Mouse (Mus musculus): ENCODE data around the gene Il9.

The Il9 gene

DNA sequence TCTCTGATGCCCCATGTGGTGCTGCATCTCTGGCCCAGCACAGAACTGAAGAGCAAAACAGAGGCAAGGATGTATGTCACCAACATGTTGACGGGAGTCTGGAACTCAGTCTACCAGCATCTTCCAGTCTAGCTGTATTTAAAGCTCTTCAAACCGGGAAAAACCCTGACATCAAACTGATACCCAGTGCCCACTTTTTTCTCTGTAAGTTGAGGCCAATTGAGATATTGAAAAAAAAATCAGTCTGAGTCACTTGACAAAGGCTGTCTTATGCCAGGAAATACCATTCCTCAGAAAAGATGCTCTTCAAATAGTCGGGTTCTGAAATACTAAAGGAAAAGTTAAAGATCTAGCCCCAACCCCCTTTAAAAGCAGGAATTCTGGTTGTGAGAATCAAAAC is at the start of gene Il9:
TSS of gene Il9 (minus strand) at position 101 of the 400 bp plus-strand sequence.
- DNase-seq, result no peak

DNA sequence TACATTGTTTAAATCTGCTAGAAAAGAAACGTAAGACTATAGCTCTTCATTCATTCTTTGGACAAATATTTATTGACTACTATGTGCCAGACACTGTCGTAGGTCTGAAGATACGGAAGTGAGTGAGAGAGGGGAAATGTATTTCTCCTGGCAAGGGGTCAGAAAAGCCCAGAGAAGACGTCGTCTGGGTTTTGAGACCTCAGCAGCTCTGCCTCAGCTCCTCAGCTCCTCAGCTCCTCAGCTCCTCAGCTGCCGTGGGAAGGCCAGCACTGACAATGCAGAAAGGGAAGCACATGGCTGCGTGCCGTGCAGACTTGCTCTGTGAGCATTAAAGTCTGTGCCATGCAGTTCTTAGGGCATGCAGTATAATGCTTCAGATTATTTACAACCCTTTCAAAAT is 47.6 kb upstream of the Il9 start:
- no peak for DNase-seq

DNA sequence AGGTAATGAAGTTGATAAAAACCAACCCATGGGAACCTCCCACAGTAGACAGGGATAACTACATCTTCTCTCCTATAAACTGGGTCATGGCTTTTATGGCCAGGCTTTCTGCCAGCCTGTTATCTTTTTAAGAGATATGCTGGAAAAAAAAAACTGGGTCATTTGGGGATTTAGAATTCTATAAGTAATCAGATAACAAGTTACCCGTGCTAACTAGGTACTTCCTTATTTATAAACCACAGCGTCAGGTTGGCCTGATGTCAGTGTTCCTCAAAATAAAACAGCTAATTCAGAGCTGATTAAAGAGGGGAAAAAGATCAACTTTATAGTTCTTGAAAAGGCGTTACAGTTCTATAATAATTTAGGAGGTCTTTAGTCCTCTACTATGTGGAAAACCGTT is 47.0 kb upstream of the Il9 start:
- no peak for DNase-seq

DNA sequence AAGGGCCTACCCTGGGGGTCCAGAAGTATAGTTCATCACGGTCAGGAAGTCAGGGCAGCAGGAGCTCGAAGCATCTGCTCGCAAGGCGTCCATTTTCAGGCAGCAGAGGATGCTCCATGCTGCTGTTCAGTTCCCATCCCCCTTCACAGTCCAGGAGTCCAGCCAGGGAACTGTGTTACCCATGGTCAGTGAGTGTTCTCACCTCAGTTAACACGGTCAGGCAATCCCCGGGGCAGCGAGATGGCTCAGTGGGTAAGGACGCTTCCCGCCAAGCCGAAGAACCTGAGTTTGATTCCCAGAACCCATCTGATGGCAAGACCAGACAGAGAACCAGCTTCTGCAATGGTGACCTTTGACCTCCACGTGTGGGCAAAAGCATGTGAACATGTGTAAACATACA is 46.2 kb upstream of the Il9 start:
- DNase-seq, result no peak

DNA sequence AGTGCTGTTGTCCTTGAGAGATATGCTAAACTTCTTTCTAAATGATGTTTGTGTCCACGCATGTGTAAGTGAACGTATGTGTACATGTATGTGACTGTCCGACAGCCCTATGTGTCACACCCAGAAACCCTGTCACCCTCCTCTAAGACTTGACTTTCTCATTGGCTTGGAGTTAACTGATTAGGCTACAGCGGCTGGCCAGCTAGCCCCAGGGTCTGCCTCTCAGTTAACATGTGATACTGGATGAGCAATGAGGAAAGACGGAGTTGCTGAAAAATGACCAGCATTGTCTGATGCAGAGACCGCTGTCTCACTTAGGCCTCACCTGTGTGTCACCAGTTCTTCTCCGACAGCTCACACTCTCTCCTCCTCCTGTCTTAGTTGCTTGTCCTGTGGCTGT is 45.8 kb upstream of the Il9 start:
- no peak for DNase-seq

DNA sequence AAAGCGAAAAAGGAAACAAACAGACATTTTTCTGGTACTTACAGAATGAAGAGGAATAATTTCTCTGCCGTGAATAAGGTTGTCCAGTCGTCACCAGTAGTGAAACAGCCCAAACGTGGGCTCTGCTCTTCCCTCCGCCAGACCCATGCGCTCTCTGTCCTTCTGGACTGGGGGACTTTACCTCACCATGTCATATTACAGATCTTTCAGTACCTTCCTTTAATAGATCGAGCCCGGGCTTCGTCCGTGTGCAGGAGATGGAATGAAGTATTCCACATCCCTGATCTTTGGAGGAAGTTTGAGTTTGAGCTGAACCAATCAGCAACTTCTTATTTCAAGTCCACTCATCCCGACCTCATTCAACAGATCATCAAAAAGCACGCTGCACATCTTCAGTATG is 44.8 kb upstream of the Il9 start:
- no peak for DNase-seq

DNA sequence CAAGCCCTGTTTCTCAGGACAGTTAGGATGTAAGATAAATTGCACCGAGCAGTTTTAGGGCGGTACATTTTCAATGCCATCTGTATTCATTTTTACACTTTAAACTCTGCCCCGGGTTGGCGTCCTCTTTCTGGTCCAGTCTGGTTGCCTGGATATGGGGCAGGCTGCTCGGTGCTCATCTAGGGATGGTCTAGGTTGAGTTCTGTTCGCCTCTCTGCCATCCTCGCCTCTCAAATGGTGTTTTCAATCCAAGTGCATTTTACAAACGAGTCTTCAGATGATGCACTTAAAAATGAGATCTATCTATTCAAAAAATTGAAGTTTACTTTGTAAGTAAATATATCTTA is 40.7 kb upstream of the Il9 start:
- DNase-seq, result no peak

DNA sequence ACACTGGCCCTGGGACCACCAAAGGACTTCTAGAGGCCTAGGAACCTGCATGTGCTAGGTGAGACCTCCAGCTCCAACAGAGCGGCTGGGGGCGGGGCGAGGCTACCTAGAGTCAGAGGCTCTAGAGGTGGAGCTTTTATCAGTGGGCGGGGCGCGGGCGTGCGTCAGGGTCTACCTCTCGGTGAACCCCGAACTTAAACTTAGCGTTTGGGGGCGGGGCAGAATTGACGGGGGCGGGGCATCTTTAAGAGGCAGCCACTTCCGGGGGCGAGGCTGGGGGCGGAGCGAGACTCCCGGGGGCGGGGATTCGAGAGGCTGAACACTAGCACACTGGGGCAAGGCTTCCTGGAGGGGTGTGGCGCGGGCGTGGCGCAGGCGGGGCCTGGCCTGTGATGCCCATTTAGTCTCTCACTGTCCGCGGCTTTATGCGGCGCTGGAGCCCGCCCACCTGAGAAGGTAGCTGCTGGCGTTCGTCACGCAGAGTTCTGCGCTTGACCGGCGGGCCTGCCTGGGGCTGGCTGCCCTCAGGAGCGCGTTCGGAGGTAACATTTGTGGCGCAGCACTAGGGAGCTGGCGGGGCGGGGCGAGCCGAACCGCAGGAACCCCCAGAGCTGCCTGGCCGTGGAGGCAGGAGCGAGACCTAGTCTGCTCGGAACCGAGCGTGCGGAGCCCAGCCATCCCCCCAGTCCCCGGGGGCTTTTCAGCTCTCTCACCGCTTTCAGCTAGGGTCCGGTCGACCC is 40.2 kb upstream of the Il9 start, which contains the start of gene Fbxl21:
TSS of gene Fbxl21 (plus strand) at position 392 of the 740 bp plus-strand sequence.
- peak; percentile 97 for DNase-seq

DNA sequence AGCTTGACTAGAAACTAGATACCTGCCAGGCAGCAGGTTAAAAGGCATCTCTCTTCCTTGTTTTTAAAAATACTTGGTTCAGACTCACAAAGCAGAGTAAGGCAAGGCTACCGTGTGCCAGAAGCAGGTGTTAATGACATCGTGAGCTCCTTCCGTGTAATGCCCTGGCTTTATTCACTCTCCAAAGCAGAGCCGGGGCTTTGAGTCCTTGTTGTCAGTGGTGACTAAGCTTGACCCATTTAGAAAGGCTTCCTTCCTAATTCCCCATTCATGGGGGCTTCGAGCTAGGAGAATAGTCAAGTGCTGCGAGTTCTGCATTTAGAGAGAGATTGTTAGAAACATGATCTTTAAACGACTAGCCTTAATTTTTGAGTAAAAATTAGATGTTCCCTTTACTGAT is 34.8 kb upstream of the Il9 start:
- DNase-seq, result no peak

DNA sequence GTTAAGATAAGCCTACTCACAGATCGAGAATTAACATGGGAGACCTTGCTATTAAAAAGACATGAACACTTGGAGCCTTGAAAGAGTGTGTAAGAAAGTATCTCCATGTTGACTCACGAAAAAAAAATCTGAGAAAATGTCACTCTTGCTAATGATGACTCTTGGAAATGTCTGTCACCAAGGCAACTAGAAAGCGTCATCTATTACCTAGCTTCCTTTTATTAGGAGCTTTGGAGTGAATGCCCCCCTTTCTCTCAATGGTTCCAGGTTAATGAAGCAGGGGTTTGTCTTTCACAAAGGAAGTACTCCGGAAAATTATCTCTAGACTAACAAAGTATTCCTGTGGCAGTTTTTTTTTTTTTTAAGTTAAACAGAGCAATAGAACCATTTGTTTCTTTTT is 34.3 kb upstream of the Il9 start:
- no peak for DNase-seq

DNA sequence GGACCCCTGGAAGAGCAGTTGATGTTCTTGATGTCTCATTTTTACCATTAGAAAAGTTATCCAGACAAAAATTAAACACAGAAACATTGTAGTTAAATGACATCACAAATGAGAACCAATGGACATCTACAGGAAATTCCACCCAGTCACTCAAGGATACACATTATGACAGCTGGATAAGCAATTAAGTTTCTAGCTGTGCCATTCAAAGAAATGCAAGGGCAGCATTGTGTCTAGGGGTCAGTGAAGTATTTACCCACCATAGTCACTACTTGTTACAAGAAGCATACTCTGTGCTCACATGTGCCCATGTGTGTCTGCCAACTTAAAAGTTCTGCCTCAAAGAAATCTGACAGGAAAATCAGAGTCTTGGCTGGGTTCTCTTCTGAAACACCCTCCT is 31.5 kb upstream of the Il9 start:
- DNase-seq, result no peak

DNA sequence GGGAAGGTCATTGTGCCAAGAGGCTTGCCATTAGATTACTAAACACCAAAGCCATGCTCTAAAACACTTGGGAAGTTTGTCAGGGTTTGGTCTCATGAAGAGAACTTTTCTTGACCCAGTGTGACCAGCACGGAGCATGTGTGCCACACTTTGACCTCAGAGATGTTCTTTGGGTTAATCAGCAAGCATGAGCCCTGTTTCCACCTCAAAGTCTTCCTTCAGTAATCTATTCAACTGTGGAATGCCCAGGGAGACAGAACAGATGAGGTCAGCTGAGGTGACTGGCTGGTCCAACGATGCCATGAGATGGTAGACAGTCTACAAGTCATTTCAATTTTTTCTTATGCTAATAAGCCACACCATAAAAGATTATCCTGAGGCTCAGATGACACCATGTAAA is 27.8 kb upstream of the Il9 start:
- no peak for DNase-seq

DNA sequence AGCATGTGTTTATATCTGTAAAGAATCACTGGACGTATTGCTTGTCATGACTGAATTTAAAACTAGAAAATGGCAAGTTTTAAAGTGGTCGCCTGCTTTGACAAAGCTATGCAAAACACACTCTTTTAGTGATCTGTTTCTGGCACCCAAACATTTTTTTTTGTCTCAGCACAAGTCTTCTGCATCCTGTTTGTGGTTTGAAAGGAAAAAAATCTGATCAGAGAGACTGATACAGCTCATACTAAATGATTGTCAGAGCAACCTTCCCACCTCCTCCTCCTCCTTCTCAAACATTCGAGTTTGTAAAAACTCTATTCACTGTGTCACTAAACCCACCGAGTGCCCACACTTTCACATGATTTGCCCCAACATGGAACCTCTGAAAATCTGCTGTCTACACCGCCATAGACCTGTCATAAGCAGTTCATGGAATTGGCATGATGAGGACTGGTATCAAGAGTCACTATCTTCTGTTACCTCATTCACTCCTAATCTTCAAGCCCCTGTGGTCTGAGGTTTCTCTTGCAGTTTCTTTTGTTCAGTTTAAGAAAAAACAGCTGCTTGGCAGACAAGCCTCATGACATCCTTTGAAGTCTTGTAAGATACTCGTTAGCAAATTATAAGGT is 24.9 kb upstream of the Il9 start:
- no peak for DNase-seq

DNA sequence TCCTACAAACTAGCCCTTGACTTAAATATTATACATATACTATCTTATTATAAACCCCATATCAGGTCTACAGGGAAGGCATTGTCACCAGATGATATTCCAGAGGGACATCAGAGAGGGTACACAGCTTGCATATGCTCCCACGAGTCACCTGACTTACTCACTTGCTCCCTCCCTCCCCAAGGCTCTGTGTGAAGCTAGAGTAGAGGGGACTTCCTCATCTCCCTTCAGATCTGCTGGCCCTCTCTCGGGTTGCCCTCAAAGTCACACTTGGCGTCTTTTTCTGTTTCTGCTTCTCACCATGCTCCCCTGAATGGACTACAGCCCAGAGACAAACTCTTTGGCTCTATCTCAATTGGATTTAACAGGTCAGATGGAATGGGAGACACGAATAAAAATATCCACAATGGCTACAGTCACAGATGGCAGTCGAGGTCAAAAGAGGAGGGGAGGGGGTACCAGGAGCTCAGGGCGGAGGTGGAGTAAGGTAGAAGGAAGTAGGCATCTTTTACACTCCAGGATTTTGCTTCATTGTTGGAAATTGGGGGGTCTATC is 19.9 kb upstream of the Il9 start:
- DNase-seq, result no peak

DNA sequence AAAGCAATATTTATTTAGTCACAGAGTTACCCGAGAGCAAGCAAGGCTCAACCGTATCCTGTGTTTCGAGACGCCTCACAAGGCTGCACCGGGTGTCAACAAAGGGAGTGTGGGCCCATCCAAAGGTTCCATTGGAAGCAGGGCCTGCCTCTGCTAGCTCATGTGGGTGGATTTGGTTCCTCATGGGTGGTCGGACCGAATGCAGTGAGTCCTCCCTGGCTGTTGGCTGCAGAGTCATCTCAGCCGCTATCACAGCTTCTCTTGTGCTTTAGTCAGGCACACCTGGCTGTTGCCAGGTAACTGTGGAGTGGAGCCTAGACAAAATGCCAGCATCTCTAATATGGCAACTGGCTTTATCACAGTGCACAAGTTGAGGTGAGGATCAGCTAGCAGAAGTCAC is 18.6 kb upstream of the Il9 start:
- no peak for DNase-seq

DNA sequence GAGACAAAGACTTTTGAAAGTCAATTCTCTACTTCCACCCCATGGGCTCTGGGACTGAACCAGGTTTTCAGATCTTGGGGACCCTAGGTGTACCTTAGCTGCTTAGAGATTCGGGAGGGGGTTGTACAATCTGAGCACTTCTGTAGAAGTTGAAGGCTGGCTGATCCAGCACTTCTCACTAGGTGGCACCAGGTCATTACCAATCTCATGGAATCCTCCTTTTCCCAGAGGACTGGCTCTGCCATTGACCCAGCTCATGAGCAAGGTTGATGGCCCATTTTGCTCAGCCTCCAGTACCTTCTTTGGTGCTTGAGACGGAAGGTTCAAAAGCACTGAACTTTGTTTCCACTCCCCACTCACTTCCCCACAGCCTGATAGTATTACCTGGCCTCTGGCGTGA is 18.1 kb upstream of the Il9 start:
- DNase-seq, result no peak

DNA sequence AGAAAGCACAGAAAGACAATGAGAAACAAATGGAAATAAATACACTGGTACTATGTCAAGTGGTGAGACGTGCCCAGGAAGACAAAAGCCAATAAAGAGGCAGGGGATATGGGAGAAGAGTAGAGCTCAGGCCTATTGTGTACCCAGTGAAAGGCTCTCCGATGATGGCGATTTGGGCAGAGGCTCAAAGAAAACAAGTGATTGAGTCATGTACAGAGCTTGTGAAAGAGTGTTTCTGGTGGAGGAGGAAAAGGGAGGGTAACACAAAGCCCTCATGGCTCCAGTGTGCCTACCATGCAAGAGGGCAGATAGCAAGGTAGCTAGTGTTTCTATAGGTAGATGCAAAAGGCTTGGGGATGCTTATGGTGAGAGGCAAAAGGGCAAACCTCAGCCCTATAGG is 12.4 kb upstream of the Il9 start:
- DNase-seq, result no peak

DNA sequence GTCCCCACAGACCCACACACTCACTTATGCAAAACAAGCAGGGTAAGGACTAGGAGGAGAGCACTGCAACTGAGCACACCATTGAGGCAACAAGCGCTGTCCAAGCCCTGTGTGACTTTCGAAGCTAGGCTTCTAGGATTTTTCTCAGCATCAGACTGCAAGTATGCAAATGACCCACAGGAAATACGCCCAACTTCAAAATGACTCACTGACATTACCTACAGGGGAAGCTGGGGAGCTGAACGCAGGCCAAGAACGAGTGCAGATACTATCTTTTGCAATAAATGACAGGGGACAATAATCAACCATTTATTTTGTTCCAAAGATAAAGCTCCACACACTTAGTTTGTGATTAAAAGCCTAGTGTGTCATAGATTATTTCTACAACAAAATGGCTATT is 6.0 kb upstream of the Il9 start:
- no peak for DNase-seq

DNA sequence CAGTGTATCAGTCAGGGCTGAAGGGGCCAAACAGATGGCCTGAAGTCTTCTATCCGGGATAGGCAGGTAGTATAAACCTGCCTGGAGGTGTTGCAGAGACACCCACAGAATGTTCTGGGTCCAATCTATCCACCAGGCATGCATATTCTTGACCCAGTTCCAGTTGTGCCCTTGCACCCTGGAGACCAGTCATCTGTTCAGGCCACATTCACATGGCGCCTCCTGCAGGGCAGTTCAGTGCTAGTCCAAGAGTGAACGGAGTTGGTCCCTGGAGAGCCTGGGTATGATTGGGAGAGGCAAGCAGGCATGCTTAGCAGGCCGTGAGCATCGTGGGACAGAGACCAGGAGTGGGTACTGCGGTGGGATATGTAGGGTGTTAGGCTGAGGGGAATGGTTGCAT is 4.0 kb downstream of the Il9 start:
- no peak for DNase-seq

DNA sequence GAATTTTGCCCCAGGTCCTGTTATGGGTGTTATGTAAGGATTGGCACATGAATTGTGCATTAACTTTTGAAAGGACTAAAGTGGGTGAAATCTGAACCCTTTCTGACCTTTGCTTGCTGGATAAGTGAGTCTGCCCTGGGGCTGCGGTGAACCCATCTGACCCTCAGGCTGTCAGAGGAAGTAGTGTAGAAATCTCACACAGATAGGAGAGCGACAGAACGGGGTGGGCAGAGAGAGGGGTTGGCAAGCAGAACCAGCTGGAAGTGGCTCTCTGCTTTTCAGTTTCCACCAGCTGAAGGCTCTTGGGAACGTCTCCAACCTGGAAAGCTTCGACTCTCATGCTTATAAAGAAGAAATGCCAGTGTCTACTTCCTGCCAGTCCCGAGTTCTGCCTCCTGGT is 4.8 kb downstream of the Il9 start:
- DNase-seq, result peak; percentile 42

DNA sequence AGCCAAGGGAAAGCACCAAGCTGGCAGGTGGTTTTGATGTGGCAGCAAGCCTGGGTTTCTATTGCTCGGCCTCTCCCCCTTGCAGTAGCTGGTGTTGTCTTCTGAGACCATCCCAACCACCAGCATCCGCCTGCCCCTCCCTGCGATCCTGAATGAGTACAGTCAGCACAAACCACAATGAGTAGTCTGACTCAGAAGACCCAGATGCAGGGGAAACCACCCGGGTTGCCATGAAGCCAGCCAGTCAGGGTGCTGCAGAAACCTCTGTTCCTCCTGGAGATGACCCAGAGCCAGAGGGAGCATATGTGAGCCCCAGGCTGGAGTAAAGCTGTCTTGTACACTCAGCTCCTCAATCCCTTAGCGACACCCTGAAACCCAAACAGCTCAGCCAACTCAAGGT is 5.3 kb downstream of the Il9 start:
- no peak for DNase-seq

DNA sequence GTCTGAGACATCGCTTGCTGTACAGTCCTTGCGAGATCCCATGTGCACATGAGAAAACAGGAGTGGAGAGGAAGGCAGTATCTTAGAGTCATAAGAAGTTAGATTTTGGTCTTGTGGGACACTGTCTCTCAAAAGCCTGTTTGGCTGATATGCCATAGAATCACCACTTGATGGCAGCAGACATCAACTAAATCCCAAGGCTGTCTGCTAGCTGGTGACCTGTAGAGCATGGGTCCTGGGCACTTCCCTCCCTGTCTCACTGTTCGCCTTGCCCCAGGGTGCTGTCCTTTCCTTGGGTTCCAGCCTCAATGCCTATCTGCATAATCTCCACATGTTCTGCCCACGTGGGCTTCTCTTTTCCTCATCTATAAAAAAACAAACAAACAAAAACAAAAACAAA is 6.7 kb downstream of the Il9 start:
- DNase-seq, result peak; percentile 67

DNA sequence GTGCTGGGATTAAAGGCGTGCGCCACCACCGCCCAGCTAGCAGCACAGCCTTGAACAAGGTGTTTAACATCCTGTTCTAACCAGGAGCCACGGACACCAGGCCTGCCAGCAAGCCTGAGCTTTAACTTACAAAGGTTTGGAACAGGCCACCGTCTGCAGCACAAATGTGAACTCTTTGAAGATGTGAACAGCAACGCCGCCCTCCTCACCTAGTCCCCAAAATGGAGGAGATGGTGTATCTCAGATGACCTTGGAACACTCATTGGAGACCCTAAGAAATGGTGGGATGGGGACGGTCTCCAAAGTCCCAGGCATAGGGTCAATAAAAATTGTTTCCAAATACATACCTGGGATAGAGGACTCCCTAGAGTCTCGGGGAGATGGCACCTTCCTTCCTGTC is 9.4 kb downstream of the Il9 start:
- no peak for DNase-seq

DNA sequence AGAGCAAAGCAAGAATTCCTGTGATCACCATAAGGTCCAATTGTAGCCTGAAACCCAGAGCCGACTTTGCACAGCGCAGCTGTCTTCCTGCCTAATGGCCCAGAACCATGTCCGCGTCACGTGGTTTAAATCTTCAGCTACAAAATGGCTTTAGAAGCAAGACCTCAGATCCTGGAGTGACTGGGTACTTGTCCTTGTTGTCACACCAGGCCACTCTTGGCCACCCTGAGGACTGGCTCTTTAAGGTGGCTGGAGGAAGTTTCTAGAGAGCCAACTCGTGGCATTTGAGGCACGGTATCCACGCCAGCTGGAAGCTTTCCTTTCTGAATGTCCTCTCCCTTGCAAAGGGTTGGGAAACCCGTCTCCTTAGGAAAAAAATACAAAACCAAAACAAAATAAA is 10.1 kb downstream of the Il9 start:
- DNase-seq, result peak; percentile 73

DNA sequence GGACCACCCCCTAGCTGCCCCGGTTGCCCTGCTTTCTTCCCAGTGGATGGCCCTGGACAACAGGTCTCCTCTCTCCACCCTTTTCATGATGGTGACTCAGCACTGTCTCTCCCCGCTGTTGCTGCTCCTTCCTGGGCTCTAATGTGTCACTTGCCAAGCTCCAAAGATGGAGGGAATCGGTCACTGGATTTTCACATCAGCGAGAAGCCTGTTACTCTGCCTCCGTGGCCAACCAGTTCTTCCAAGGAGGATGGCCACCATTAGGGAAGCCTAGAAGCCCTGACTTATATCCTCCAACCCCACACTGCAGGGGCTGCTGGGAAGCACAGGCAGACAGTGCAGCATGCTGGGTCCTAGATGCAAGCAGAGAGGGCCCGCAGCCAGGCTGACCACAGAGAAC is 10.8 kb downstream of the Il9 start:
- no peak for DNase-seq
